Mouse (Mus musculus) embryonic fibroblast, embryonic 13.5 days (primary cell): ENCODE results near the gene Trip11. TPM values are rescaled to one million over a fixed set of nuclear protein-coding genes. Genes with fewer than 3 reads are reported as not detected.

ENCODE experiments used
- H3K27ac ChIP-seq: 2 replicates; pipeline ENCODE4 v1.5.1; 2012; ENCODE audit warnings: low read length, control low read depth, inconsistent platforms; ENCODE audit not compliant: insufficient read depth
- H3K4me1 ChIP-seq: 2 replicates; pipeline ENCODE4 v1.6.1; 2011; ENCODE audit warnings: low read length; ENCODE audit not compliant: control insufficient read depth, insufficient read depth
- H3K4me3 ChIP-seq: 2 replicates; pipeline ENCODE4 v1.5.1; 2011; ENCODE audit warnings: mild to moderate bottlenecking, control low read depth, low read length; ENCODE audit not compliant: insufficient read depth
- CTCF ChIP-seq: IDR thresholded peaks from 2 replicates; pipeline ENCODE4 v1.5.1; 2011; ENCODE audit warnings: mild to moderate bottlenecking, control low read depth, low read length, moderate library complexity, borderline replicate concordance; ENCODE audit not compliant: insufficient read depth
- POLR2A ChIP-seq: IDR thresholded peaks from 2 replicates; pipeline ENCODE4 v1.6.1; 2011; ENCODE audit warnings: low read depth, mild to moderate bottlenecking, control low read depth, low read length, moderate library complexity
- polyA plus RNA-seq: library from polyadenylated mRNA; stranded (reverse); fragments of >200 nt; gene quantifications from 2 replicates; pipeline ENCODE4 v1.2.4, GENCODE M21; 2011; ENCODE audit warnings: low read depth; ENCODE audit not compliant: missing spikeins, insufficient read length

Gene Trip11
- polyA plus RNA-seq, 1 experiment = 35.3 TPM

GRCm38 (mm10) chr12:101789767-101790166 is 123.3 kb downstream of the Trip11 start:
- H3K27ac ChIP-seq = no peak overlapping the region
- H3K4me1 ChIP-seq = 0 out of 2 replicates have a peak, but pooled peaks cover 2% of the 10 kb centered on the region
- H3K4me3 ChIP-seq = no peak overlapping the region
- TF ChIP-seq CTCF (no peak), POLR2A (no peak)

GRCm38 (mm10) chr12:101789250-101789649 is 123.8 kb downstream of the Trip11 start:
- TF ChIP-seq POLR2A = no peak
- no peak for TF ChIP-seq CTCF
- H3K27ac ChIP-seq = no peak overlapping the region
- H3K4me1 ChIP-seq = no peaks in the 10 kb centered on the region

More at GRCm38 (mm10) chr12:101789250-101789649, 123.8 kb downstream of the Trip11 start:
- no peak overlapping the region for H3K4me3 ChIP-seq

Other genes with a start within 250 kb of the Trip11 start
- 0.26 TPM in 1 of 2 replicates, not detected in the other for gene Tc2n, start 194.7 kb downstream of the Trip11 start, polyA plus RNA-seq
- gene Fbln5, start 94.2 kb downstream of the Trip11 start, polyA plus RNA-seq = 622 and 637 TPM in 2 replicates
- gene Atxn3, start 45.0 kb upstream of the Trip11 start, polyA plus RNA-seq = 13.1 and 15.9 TPM in 2 replicates
- 32.7 and 35.5 TPM in 2 replicates for gene Cpsf2, start 62.7 kb upstream of the Trip11 start, polyA plus RNA-seq
- not detected in 2 replicates for gene Slc24a4, start 215.5 kb upstream of the Trip11 start, polyA plus RNA-seq